Mouse (Mus musculus) left cerebral cortex, postnatal 14 days (tissue): Measurements from ENCODE around the gene Smyd3. TPM values are rescaled to one million over a fixed set of nuclear protein-coding genes. Genes with fewer than 3 reads are reported as not detected.
"Not testable (repeated sequence)": the region's sequence is repeated elsewhere in the genome, so short reads cannot be mapped to it uniquely, and the experiment has no call there.

Experiments
- DNase-seq, 2 experiments: peaks; one replicate each; pipeline ENCODE4 v3.0.0; 2021 to 2022; ENCODE audit warnings: low spot score in 2 of 2, mixed read lengths in 1 of 2
- intact Hi-C: fragments of 180-260 bp; cut with DNase I; formaldehyde crosslinking; loops from one replicate; pipeline ENCODE4 v1.15.1; 2025
- total RNA-seq, 2 experiments: library from RNA; stranded (reverse); gene quantifications; 2 replicates each; pipeline ENCODE4 v1.2.3; 2021

Gene Smyd3
- total RNA-seq, 2 experiments from 2014 or later = 19.1 to 20.6 TPM

- no peak for DNase-seq
- intact Hi-C loops = no loop called here
These were observed 309.8 kb downstream of the Smyd3 start for GRCm38 (mm10) chr1:179207846-179208595.

GRCm38 (mm10) chr1:179207180-179207741 is 310.6 kb downstream of the Smyd3 start:
- DNase-seq = no peak
- intact Hi-C loops = no loop called here

DNA sequence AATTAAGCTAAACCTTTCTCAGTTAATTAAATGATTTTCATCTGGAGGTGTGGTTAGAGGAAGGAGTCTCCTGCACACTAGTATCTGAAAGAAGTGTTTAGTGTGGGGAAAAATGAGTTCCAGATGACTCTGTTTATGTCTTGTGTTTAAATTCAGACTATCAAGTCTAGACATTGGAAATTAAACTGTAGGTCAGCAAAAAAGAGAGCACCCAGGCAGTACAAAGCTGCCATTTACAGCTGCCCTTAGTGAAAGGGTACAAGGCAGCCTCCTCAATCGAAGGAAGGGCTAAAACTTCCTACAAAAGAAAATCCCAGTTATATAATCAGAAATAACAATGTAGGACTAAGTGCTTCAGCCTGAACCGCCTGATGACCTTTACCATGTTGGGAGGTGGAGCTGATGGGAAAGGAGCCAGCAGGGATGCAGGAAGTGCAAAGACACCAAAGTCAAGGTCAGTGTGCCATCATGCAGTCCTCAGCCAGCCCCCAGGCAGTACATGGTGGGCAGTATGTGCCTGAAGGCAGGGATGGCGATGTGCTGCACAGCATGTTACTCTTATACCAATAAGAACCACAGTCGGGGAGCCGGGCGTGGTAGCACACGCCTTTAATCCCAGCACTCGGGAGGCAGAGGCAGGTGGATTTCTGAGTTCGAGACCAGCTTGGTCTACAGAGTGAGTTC is 319.2 kb downstream of the Smyd3 start:
- DNase-seq = no peak
- intact Hi-C loops = no loop called here

- intact Hi-C loops = no loop called here
- no peak for DNase-seq
These were observed 319.9 kb downstream of the Smyd3 start for GRCm38 (mm10) chr1:179197821-179198516.

DNA sequence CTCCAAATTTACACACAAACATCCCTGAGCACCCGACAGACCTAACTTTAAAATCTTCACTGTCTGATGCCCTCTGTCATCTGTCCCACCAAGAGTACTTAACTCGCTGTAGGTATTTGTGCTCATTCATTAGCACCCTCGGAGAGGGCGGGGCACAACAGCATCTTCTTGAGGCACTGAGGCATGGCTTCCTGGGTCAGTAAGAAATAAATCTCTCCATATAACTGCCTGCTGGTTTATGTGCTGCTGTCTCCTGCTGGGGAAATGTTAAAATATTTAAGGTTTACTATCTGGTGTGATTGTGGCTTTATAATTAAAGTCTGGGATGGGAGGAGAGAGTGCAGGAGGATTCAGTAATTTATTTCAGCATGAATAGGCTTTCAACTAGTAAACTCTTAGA is 320.7 kb downstream of the Smyd3 start:
- DNase-seq = no peak
- intact Hi-C loops = no loop called here

GRCm38 (mm10) chr1:179196422-179196821 is 321.4 kb downstream of the Smyd3 start:
- DNase-seq = no peak
- intact Hi-C loops = no loop called here

DNA sequence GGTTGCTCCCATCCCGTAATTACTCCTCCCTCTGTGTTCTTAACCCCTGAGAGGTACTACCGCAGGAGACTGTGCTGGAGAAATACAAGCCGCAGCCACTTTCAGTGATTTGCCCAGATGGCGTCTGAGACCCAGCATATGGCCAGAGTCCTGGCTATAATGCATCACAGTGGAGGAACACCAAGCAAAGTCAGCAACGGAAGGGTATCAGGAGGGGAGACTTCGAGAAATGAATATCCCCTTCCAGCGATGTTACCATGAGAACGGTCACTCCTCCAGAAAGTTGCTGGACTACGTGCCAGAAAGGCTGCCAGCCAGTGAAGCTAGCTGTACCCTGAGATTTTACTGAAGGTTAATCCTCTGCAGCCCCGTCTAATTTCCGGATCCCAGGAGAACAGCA is 325.1 kb downstream of the Smyd3 start:
- no peak for DNase-seq
- intact Hi-C loops = no loop called here

DNA sequence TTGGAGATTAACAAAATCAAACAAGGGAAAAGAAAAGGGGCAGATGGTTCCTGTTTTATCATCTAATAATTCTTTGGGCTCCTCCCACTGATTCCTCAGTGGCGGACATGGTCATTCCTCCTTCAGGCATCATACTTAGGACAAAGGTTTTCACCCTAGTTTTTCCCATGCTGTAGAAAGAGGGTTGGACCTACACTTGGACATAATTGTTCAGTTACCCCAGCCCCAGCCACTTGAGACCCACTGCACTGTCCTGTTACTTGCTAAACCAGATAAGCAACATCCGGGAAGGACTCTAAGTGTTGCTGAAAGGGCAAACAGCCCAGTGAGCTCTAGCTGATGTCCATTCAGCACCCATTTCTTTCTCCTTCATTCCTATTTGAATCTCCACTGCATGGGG is 327.0 kb downstream of the Smyd3 start:
- intact Hi-C loops = no loop called here
- no peak for DNase-seq

DNA sequence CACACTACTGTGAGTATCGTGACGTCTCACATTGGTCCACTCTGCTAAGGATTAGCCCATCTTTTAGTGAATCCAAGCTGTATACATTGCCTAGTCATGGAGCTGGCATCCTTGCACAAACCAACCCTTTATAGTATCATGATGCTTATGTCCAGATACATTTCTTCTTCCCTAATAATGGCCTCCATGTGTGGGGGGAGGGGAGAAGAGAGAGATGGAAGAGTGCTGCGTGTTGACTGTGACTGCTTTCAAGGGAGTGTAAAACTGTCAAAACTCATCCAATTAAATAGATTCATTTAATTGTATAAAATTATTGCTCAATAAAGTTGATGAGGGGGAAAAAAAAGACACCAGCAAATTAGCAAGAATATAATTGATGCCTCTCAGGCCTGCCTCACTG is 330.7 kb downstream of the Smyd3 start:
- DNase-seq = no peak
- intact Hi-C loops = no loop called here

DNA sequence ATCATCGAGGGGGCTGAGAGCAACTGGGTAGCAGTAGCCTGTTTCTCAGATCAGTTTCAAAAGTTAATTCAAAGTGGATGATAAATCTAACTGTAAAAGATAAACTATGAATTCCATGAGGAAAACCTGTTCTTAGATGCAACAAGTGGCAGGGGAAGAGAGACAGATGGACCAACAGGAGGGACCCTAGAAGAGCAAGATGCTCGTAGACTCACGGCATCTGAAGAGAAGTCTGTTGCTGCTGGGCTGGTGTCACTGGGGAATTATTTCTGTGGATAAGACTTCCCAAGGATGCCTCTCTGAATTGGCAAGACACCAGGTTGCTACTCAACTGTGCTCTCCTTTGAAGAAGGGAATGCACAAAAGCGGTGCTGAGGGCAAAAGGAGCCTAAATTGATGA is 333.2 kb downstream of the Smyd3 start:
- DNase-seq = peak; percentile 11 to 27
- intact Hi-C loops = no loop called here

DNA sequence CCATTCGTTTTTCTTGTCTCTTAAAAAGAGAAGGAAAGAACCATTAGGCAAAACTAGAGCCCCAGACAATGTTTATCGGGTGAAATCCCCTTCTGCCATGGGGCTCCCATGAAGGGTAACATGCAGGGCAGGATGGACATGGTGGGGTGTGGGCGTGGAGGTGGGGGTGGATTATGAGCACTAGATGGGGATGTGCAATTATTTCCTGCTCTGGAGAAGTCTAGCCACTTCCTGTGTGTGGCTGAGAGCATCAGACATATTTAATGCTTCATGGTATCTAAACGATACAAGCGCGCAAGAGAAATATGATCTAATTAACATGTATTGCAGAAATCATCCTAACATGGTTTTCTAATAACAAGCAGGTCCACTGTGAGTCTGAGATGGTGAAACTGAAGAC is 334.3 kb downstream of the Smyd3 start:
- intact Hi-C loops = no loop called here
- no peak for DNase-seq

- no peak for DNase-seq
- intact Hi-C loops = no loop called here
These were observed 337.3 kb downstream of the Smyd3 start for GRCm38 (mm10) chr1:179180546-179180945.

DNA sequence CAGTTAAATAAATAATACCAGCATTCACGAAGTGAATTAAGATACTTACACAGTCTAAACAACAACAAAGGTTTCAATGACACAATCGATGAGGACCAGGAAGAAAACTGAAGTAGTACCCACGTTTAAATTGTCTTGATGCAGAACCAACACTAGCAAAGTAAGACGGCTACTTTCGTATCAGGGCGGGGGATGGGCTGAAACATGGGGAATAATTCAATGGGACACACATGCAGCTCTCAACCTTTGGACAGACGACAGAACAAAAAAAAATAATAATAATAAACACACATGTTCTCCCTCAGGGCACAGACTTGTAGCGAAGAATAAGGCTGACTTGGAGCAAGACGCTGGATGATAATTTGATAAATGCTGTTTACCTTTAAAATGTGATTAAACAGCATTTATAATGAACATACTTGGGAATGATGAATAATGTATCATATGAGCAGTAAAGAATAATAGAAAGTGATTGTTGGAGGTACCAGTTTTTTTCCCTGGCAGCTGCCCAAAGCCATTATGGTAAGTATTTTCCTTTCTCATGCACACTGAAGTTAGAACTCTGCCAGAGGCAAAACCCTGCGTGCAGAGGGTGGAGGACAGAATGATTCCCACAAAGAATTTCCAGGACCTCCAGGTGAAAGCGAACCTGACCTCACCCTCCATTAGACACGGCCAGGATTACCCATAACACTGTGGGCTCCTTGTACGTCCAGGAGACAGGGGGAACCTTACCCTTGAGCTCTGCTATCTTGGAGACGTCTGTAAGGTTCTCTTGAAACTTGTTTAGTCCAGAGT is 340.8 kb downstream of the Smyd3 start:
- no peak for DNase-seq
- intact Hi-C loops = no loop called here

DNA sequence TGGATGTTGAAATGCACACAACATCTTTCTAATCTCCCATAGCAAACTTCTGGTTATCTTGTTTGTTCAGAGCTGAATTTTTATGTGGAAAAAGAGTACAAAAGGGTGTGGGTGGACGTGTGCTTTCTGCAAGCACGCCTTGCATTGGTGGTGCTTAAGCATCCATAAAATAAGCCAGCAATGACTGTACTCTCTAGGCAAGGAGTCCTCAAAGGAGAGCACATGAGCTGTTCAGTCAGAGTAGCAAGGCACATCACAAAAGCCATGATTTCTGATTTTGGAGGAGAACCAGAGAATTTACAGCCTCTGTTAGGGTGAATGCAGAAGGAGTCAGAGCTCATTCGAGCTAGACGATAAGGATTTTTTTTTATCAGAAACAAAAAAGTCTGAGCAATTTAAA is 343.6 kb downstream of the Smyd3 start:
- DNase-seq = no peak
- intact Hi-C loops = no loop called here

- no peak for DNase-seq
- intact Hi-C loops = no loop called here
These were observed 347.3 kb downstream of the Smyd3 start for GRCm38 (mm10) chr1:179170555-179170954.

DNA sequence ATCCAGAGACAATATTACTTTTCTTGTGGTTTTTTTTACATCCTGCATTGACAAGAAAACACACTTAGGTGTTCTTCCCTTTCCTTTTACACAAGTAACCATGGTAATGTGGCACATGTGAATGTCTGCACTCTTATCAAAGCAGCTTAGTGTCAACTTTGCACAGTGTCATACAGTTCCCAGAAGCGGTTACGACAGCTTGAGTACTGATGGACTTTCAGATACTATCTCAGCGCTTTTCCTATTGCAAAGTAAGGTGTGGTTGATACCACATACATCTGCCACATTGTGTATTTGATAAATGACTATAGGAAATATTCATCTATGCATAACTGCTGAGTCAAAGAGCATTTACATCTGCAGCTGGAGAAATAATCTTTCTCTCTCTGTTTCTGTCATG is 348.1 kb downstream of the Smyd3 start:
- intact Hi-C loops = no loop called here
- DNase-seq = no peak

GRCm38 (mm10) chr1:179169161-179169560 is 348.7 kb downstream of the Smyd3 start:
- no peak for DNase-seq
- intact Hi-C loops = no loop called here

DNA sequence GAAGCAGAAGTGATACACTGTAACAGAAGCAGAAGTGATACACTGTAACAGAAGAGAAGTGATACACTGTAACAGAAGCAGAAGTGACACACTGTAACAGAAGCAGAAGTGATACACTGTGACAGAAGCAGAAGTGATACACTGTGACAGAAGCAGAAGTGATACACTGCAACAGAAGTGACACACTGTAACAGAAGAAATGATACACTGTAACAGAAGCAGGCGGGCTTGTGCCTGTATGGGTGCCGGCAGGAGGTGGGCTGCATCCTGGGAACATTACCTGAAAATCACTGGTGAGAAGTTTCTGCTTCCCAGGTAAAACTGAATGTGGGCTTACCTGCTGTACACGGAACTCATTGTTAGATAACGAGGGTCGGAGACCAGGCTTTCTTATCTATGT is 353.6 kb downstream of the Smyd3 start:
- intact Hi-C loops, DNase-seq: not testable (repeated sequence)

- DNase-seq, intact Hi-C loops: not testable (repeated sequence)
These were observed 355.1 kb downstream of the Smyd3 start for GRCm38 (mm10) chr1:179162752-179163151.

DNA sequence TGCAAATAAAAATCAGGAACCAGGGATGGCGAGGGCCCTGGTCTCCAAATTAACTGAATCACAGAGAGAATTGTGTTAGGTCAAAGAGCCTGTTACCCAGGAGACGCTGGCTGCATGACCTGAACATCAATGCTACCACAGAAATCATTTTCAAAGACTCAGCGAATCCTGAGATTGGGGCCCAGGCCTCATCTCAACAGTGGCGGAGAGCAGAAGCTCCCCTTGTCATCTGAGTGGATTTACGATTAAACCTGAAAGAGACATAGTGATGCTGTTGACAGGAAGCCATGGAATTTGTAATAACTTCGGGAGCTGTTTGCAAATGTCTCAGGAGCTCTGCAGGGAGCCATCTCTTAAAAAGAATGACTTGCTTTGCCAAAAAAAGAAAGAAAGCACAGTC is 355.9 kb downstream of the Smyd3 start:
- DNase-seq = no peak
- intact Hi-C loops = no loop called here
